Mouse (Mus musculus) liver, postnatal 0 days (tissue): ENCODE data around the gene Gria4. TPM values are rescaled to one million over a fixed set of nuclear protein-coding genes. Genes with fewer than 3 reads are reported as not detected.
"Not testable (repeated sequence)": the region's sequence is repeated elsewhere in the genome, so short reads cannot be mapped to it uniquely, and the experiment has no call there.

ENCODE experiments used
- ATAC-seq: fragments of 200-750 bp; cut with Nextera tagmentation; 2 replicates; pipeline ENCODE4 v1.8.0; 2017; ENCODE audit warnings: mild to moderate bottlenecking, moderate library complexity
- DNase-seq: peaks from one replicate; pipeline ENCODE4 v3.0.0-alpha.2; 2016
- H3K27ac ChIP-seq: fragments of 300-500 bp; sonication (generic); 2 replicates; pipeline ENCODE4 v1.5.1; 2014; ENCODE audit warnings: antibody characterized with exemption, moderate library complexity, mild to moderate bottlenecking, low read depth
- H3K27me3 ChIP-seq: fragments of 300-500 bp; sonication (generic); 2 replicates; pipeline ENCODE4 v1.6.1; 2014; ENCODE audit warnings: low read length, control low read depth, mixed read lengths; ENCODE audit not compliant: insufficient read depth
- H3K36me3 ChIP-seq: fragments of 300-500 bp; sonication (generic); replicated peaks from 2 replicates; pipeline ENCODE4 v1.6.1; 2014; ENCODE audit warnings: mild to moderate bottlenecking, control low read depth, low read length, moderate library complexity, mixed read lengths; ENCODE audit not compliant: insufficient read depth
- H3K4me1 ChIP-seq: fragments of 300-500 bp; sonication (generic); 2 replicates; pipeline ENCODE4 v1.6.1; 2014; ENCODE audit warnings: antibody characterized with exemption, mild to moderate bottlenecking, control low read depth; ENCODE audit not compliant: insufficient read depth
- H3K4me2 ChIP-seq: fragments of 300-500 bp; sonication (generic); 2 replicates; pipeline ENCODE4 v1.6.1; 2014; ENCODE audit warnings: low read depth, mild to moderate bottlenecking, low read length, moderate library complexity, mixed read lengths
- H3K4me3 ChIP-seq: fragments of 300-500 bp; sonication (generic); 2 replicates; pipeline ENCODE4 v1.5.1; 2014; ENCODE audit warnings: low read depth, low read length
- H3K9ac ChIP-seq: fragments of 300-500 bp; sonication (generic); replicated peaks from 2 replicates; pipeline ENCODE4 v1.6.1; 2014; ENCODE audit warnings: mild to moderate bottlenecking, moderate library complexity
- H3K9me3 ChIP-seq: fragments of 300-500 bp; sonication (generic); 2 replicates; pipeline ENCODE4 v1.6.1; 2016; ENCODE audit warnings: mild to moderate bottlenecking, control low read depth, low read length, mixed read lengths
- CTCF ChIP-seq: sonication (generic); IDR thresholded peaks from 2 replicates; pipeline ENCODE4 v1.5.1; 2016; ENCODE audit warnings: antibody characterized with exemption, low read depth
- EP300 ChIP-seq: IDR thresholded peaks from 2 replicates; pipeline ENCODE4 v1.6.1; 2016; ENCODE audit warnings: antibody characterized with exemption, low read depth, mild to moderate bottlenecking
- WGBS: fragments of 180-500 bp; shearing (Covaris S2); extraction: QIAGEN DNeasy Blood & Tissue Kit; methylation state at CpG from one replicate; pipeline ENCODE4 v1.1.7; 2014; ENCODE audit not compliant: insufficient replicate concordance; 5-methylcytosine and 5-hydroxymethylcytosine counted together
- polyA plus RNA-seq: library from polyadenylated mRNA; unstranded; fragments of >200 nt; fragmentation: Nextera tagmentation; extraction: Ambion mirVana; gene quantifications from 2 replicates; pipeline ENCODE4 v1.2.1, GENCODE M21; 2015

The Gria4 gene
- polyA plus RNA-seq, 1 experiment from 2014 or later: 0.02 TPM

DNA sequence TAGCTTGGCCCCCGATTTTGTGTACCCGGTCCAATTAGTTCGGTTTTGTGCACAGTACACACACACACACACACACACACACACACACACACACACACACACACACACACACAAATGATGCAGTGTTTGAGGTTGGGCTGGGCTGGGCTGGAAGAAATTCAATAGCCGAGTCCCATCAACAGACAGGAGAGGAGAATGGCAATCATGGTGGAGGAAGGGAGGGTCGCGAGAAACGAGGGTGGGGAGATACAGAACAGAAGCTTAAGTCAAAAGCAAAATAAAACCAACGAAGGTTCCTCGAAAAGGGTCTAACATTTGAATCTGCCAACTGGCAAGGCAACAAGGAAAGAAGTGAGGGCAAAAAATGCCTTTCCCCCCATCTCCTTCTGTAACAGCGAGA, 1.6 kb downstream of the Gria4 start:
- Histone ChIP-seq H3K4me3 (no peak overlapping the region), H3K27ac (no peak overlapping the region), H3K27me3 (0 out of 2 replicates have a peak, but pooled peaks cover 3% of the 10 kb centered on the region), H3K4me2 (no peak overlapping the region), H3K9me3 (no peaks in the 10 kb centered on the region), H3K9ac (no peak overlapping the region), H3K4me1 (no peaks in the 10 kb centered on the region), H3K36me3 (no peaks in the 10 kb centered on the region)
- 35% methylated on average over 10 of the region's 10 CpGs for WGBS
- ATAC-seq (no peak), DNase-seq (no peak)
- no peak for TF ChIP-seq CTCF
- TF ChIP-seq EP300: no peak

DNA sequence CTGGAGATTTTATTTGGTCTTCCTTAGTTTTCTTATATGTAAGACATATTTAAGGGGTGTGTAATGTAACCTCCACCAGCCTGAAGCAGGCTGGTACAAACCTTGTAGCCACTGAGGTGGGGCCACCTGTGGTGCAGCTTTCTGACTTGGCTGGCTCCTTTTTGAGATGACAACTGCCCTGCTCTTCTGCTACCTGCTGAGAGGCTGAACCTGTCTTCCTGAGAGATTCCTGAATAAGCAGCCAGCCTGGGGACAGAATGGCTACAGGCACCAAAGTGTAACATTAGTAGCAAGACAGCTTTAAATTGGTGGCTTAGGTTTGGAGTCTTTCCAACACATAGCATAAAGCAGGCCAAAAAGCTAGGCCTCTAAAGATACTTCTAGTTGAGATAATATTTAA, 46.6 kb downstream of the Gria4 start:
- H3K4me3 ChIP-seq, H3K9ac ChIP-seq, ATAC-seq, H3K36me3 ChIP-seq, H3K27me3 ChIP-seq, H3K4me1 ChIP-seq, H3K4me2 ChIP-seq, H3K27ac ChIP-seq, DNase-seq, H3K9me3 ChIP-seq: not testable (repeated sequence)

DNA sequence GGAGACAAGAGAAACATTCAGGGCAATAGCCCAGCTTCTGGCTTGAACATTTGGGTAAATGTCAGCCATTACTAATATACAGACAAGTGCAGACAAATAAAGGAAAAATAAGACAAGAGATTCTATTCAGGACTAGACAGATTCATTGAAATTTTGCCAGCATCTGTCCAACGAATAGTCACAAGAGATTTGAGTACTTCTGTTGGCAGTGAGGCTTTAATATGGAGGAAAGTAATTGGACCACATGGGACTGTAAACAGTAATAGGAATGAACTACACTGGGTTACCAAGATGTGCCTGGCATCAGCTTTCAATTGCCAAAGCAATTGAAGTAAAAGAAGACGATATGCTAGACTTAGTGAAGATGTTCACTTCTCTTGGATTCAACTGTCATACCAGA, 81.9 kb downstream of the Gria4 start:
- no peak for TF ChIP-seq CTCF
- no peak for TF ChIP-seq EP300
- Histone ChIP-seq H3K4me2 (no peak overlapping the region), H3K9me3 (no peaks in the 10 kb centered on the region), H3K9ac (no peak overlapping the region), H3K27ac (no peak overlapping the region), H3K4me1 (no peaks in the 10 kb centered on the region), H3K27me3 (no peaks in the 10 kb centered on the region), H3K36me3 (no peaks in the 10 kb centered on the region), H3K4me3 (no peak overlapping the region)
- WGBS: 60% methylated on average over 2 of the region's 2 CpGs
- DNase-seq: no peak
- no peak for ATAC-seq

DNA sequence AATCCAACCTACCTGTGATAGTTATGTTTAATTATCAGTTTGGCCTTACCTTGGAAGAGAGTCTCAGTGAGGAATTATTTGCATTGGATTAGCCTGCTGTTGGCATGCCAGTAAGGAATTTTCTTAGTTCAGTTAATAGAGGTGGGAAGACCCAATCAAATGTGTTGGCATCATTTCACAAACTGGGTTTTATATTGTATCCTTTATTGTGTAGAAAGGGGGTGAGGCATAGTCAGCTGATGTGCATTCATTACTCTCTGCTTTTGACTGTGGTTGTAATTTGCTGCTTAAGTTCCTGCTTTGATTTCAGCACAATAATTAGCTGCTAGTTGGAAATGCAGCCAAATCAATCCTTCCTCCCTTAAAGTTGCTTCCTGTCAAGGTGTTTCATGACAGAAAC, 83.7 kb downstream of the Gria4 start:
- no peaks in the 10 kb centered on the region for H3K27me3 ChIP-seq
- H3K9me3 ChIP-seq: no peaks in the 10 kb centered on the region
- no peak overlapping the region for H3K4me2 ChIP-seq
- H3K27ac ChIP-seq: no peak overlapping the region
- H3K36me3 ChIP-seq: no peaks in the 10 kb centered on the region
- no peak overlapping the region for H3K4me3 ChIP-seq
- no peak for TF ChIP-seq EP300
- no peak for TF ChIP-seq CTCF
- H3K4me1 ChIP-seq: no peaks in the 10 kb centered on the region
- H3K9ac ChIP-seq: no peak overlapping the region
- DNase-seq (no peak), ATAC-seq (no peak)

DNA sequence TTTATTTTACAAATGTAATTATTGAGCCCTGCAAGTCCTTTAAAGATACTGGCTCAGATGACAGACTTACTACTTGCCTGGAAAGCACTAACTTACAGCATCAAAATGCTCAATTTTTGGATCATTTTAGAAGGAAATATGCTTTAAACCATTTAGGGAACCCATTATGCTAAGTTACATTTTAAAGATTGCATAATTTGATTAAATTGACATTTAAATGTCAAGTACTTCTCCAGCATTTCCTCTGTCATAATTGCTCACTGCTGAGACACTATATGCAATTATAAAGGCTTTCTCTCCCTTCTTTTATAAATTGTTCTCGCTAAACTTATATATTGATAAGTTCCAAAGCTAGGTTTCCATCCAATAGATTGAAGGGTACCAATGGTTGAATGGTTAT, 108.9 kb downstream of the Gria4 start:
- H3K9ac ChIP-seq: no peak overlapping the region
- H3K4me3 ChIP-seq: no peak overlapping the region
- H3K27me3 ChIP-seq: no peaks in the 10 kb centered on the region
- H3K4me2 ChIP-seq: no peak overlapping the region
- no peaks in the 10 kb centered on the region for H3K9me3 ChIP-seq
- TF ChIP-seq EP300: no peak
- TF ChIP-seq CTCF: no peak
- H3K4me1 ChIP-seq: no peaks in the 10 kb centered on the region
- WGBS: 67% methylated on average over 1 of the region's 1 CpGs
- DNase-seq (no peak), ATAC-seq (no peak)
- no peaks in the 10 kb centered on the region for H3K36me3 ChIP-seq
- no peak overlapping the region for H3K27ac ChIP-seq

DNA sequence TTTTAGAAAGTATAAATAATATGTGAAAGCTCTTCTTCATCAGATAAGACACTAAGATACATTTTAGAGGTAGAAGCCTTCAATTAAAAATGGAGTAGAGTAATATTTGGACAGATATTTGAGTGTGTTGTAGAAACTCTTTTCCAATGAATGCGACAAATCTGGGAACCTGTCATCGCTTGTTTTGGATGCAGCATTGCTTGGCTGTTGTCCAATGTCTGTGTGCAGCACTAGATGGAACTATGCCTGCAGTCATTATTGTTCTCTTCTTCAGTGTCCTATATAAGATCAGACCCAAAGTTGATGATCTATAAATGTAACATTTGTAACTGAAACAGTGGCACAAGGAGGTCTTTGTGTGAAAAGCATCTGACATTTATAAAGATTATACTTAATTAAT, 115.8 kb downstream of the Gria4 start:
- Histone ChIP-seq H3K4me3 (no peak overlapping the region), H3K4me1 (no peaks in the 10 kb centered on the region), H3K9me3 (no peaks in the 10 kb centered on the region), H3K4me2 (no peak overlapping the region), H3K27ac (no peak overlapping the region), H3K36me3 (no peaks in the 10 kb centered on the region), H3K9ac (no peak overlapping the region), H3K27me3 (no peaks in the 10 kb centered on the region)
- no peak for ATAC-seq
- DNase-seq: no peak
- TF ChIP-seq CTCF (no peak), EP300 (no peak)
- 84% methylated on average over 2 of the region's 2 CpGs for WGBS

DNA sequence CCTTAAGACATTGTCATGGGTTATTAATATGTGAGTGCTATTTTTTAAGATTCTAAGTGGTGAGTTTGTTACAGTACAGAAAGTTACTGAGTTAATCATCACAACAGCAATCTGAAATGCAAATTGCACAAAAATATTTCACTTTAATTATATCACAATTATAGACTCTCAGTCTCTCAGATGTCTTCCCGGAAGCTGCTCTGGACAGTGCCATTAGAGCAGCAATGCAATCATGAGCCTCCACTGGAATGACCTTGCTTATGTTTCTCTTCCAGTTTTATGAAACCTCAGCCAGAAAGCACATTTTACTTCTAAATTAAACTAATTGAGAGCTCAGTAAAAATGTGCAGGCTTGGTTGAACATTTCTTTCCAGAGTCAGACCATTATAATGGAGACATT, 116.9 kb downstream of the Gria4 start:
- H3K4me1 ChIP-seq: no peaks in the 10 kb centered on the region
- DNase-seq (no peak), ATAC-seq (no peak)
- H3K36me3 ChIP-seq: no peaks in the 10 kb centered on the region
- no peak overlapping the region for H3K4me2 ChIP-seq
- no peaks in the 10 kb centered on the region for H3K27me3 ChIP-seq
- H3K27ac ChIP-seq: no peak overlapping the region
- TF ChIP-seq EP300 (no peak), CTCF (no peak)
- H3K9ac ChIP-seq: no peak overlapping the region
- H3K4me3 ChIP-seq: no peak overlapping the region
- H3K9me3 ChIP-seq: no peaks in the 10 kb centered on the region
- 69% methylated on average over 1 of the region's 1 CpGs for WGBS
